Mouse (Mus musculus) neural tube, embryonic 10.5 days (tissue): ENCODE results near the gene Raet1e.
A peak's percentile ranks its signal among the peaks of the same experiment; 100 is the strongest.
"Not testable (repeated sequence)": the region's sequence is repeated elsewhere in the genome, so short reads cannot be mapped to it uniquely, and the experiment has no call there.

Experiments
- DNase-seq: peaks from one replicate; pipeline ENCODE4 v3.0.0-alpha.2; 2017; ENCODE audit warnings: low spot score; ENCODE audit errors: extremely low spot score

Raet1e gene

DNA sequence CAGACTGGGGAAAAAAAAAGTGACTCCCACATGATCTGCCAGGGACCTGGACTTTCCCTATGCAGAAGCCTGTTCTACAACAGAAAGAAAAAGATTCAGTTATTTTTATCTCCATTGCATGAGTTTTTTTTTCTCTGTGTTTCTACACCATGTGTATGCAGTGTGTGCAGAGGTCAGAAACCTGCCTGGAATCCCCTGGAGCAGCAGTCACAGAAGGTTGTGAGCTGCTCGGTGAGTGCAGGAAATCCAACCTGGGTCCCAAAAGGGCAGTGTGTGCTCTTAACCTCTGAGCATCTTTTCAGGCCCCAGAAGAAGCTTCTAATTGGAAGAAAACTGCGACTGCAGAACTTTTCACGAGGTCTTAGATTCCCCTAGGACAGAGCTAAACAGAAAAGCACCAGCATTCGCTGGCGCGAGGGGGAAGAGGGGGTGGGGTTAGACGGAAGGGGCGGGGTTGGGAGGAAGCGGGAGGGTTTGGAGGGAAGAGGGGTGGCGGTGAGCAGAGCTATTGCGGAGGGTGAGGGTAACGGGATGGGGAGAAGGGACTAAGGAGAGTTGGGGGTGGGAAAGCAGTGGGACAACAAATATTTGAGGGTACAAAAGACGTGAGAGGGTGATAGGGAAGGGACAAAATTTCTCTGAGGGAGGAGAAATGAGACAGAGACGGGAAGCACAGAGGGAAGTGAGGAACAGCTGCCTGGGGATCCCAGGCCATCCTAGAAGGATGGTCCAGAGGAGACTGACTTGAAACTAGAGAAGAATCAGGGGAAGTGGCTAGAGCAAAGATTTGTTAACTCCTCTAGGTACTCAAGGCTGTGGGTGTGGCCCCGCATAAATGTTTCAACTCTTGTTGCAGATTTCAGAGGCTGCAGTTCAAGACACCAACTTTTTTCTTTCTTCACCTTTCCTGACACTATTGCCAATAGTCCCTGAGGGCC is 203.3 kb downstream of the Raet1e start:
- peak; percentile 31 for DNase-seq

DNA sequence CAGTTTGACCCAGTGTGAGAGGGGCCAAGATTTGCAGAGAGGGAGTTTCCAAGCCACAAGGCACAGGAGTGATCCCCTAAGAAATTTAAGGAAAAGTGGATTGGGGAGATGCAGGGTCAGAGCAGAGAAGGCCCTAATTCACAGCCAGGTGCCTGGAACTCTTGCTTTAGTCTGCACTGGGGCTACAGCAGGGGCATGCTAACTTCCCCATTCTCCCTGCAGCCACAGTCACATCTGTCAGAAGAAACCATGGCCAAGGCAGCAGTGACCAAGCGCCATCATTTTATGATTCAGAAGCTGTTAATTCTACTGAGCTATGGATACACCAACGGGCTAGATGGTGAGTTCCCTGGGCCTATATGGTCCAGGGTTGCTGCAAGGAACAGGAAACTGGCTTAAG is 204.1 kb downstream of the Raet1e start:
- DNase-seq, result not testable (repeated sequence)

DNA sequence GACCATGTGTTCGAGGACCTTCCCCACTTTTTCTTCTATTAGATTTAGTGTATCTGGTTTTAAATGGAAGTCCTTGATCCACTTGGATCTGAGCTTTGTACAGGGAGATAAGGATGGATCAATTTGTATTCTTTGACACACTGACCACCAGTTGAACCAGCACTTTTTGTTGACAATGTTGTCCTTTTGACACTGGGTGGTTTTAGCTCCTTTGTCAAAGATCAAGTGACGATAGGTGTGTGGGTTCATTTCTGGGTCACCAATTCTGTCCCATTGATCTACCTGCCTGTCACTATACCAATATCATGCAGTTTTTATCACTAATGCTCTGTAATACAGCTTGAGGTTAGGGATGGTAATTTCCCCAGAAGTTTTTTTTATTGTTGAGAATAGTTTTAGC is 206.5 kb downstream of the Raet1e start:
- not testable (repeated sequence) for DNase-seq

DNA sequence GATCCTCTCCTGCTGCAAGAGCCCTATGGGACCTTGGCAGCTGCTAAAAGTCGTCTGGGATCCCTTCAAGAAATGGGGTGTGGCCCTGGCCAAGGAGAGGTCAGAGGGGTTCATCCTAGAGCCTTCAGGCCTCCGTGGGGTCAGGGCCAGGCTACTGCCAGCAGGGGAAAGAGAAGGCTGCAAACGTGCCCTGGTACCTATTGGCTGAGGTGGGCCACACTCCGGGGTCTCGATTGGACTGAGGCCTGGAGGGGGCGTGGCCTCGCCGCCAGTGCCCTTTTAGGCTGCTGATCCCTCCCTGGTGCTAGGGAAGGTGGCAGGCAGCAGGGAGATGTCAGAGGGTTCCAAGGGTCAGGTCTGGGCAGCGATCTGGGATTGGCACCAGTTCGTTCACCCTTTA is 222.9 kb downstream of the Raet1e start:
- peak; percentile 21 for DNase-seq

DNA sequence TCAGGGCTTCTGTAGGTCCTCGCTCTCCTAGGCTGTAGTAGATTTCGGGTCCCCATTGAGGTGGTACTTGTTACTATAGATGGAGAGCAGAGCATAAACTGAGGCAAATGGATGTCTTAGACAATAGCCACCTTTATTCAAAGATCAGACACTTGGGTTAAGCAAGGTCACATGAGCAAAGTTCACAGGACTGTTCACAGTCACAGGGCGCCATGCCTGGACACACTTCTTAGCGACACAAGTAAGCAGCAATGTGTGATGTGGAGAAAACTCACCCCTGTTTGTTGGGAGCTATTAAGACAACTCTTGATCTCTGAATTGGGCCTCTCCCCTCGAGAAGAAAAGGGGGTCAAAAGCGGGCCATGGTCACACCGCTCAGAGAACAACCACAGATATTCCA is 231.8 kb downstream of the Raet1e start:
- not testable (repeated sequence) for DNase-seq

DNA sequence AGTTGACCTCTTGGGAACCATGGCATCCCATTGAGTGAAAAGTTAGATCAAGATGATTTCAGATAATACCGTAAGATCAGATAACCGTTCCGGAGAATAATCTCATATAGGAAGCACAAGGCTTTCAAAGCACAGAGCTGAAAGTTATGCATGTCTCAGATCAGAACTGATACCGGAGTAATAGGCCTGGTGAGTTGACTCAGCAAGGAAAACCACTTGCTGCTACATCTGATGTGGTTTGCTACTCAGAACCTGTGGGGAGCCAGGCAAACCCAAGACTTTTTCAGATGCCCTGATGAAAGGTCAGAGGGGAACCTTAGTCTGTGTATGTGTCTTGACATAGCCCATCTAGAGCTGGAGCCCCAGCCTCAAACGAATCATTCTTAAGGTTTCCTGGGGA is 233.2 kb downstream of the Raet1e start:
- not testable (repeated sequence) for DNase-seq

DNA sequence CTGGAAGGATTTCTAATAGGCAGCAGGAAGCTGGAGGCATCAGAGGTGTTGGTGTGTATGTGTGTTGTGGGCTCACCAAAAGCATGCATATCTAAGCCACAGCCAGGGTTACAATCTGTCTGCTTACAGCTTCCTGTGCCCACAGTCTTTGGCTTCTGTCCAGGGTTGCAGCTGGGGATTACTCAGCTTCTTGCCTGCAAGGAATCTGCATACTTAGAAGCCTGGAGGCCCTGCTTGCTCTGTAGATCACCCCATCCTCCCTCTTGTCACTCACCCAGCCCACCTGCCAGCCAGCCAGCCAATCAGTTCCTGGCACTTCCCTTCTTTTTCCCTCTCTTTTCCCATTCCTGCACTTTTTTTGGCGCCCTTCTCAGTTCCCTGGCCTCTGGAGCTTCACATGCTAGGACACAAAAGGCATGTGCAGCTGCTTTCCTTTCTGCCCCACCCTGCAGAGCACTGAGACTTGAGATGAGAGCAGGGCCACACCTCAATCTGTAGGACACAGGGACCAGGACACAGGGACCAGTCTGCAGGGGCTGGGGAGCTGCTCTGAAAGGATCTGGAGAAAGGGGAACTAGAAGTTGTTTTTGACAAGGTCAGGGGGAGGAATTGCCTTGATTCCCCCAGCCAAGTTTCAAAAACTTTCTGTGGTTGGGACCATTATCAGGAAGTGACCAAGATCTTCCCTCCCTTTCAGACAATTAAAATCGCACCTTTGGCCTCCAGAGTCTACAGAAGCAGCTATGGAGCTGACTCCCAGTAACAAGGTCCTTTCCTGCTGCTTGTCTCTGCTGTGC is 234.9 kb downstream of the Raet1e start:
- DNase-seq, result not testable (repeated sequence)

DNA sequence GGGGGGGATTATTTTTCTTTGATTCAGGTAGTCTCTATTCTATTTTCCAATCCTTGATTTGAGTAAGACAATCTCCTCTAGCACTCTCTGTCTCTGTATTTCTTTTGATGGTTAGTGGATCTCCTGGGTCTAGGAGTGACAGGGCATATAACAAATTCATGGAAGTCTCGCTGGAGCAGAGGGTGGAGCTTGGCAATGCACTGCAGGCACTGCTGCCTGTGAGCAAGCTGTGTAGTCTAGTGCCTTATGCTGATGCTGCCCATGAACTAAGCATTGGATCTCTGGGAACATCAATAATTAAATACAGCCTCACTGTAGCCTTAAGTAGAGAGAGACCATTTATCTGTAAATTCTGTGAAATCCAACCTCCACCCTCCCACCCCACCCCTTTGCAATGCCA is 238.3 kb downstream of the Raet1e start:
- DNase-seq, result not testable (repeated sequence)

DNA sequence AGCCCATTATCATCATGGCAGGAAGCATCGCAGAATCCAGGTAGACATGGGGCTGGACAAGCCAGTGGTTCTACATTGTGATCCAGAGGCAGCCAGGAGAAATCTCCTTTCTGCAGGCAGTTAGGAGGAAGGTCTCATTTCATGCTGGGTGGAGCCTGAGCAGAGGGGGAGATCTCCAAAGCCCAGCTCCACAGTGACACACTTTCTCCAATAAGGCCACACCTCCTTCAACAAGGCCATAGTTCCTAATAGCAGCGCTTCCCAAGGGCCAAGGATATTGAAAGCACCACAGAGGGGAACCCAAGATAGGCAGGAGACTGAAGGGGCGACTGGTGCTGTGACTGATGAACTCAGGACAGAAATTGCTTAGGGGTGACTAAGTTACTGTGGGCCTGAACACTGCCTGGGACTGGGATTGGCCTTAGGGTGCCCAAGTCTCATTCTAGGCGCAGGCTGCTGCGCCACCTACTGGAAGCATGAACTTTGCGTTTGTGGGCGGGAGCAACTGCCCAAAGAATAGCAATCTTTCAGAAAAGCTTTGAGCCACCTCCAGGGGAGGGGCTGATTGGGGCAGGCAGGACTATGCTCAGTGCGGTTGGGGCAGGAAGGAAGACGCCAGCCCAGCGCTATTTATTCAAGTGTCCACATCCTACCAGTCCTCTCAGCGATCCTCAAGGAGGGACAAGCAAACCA is 244.0 kb downstream of the Raet1e start:
- peak; percentile 65 for DNase-seq

DNA sequence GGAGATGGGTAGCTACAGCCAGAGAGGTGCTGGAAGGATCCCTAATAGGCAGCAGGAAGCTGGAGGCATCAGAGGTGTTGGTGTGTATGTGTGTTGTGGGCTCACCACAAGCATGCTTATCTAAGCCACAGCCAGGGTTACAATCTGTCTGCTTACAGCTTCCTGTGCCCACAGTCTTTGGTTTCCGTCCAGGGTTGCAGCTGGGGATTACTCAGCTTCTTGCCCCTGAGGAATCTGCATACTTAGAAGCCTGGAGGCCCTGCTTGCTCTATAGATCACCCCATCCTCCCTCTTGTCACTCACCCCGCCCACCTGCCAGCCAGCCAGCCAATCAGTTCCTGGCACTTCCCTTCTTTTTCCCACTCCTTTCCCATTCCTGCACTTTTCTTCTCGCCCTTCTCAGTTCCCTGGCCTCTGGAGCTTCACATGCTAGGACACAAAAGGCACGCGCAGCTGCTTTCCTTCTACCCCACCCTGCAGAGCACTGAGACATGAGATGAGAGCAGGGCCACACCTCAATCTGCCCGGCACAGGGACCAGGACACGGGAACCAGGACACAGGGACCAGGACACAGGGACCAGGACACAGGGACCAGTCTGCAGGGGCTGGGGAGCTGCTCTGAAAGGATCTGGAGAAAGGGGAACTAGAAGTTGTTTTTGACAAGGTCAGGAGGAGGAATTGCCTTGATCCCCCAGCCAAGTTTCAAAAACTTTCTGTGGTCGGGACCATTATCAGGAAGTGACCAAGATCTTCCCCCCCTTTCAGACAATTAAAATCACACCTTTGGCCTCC is 255.5 kb downstream of the Raet1e start:
- peak; percentile 18 for DNase-seq
